Mouse (Mus musculus) megakaryocyte, embryonic 14.5 days (primary cell): Measurements from ENCODE around the gene Armc2. TPM values are rescaled to one million over a fixed set of nuclear protein-coding genes. Genes with fewer than 3 reads are reported as not detected.

Source experiments
- H3K27me3 ChIP-seq: replicated peaks from 2 replicates; pipeline ENCODE3; 2012; ENCODE audit warnings: inconsistent platforms
- H3K36me3 ChIP-seq: replicated peaks from 2 replicates; pipeline ENCODE3; 2012; ENCODE audit warnings: low read length, inconsistent platforms, mixed read lengths
- H3K4me1 ChIP-seq: 2 replicates; pipeline ENCODE4 v1.6.1; 2012; ENCODE audit warnings: inconsistent platforms
- H3K4me3 ChIP-seq: replicated peaks from 2 replicates; pipeline ENCODE3; 2012; ENCODE audit warnings: moderate library complexity, mild to moderate bottlenecking, inconsistent platforms
- H3K9me3 ChIP-seq: 2 replicates; pipeline ENCODE4 v1.6.1; 2012; ENCODE audit warnings: inconsistent platforms
- FLI1 ChIP-seq: IDR thresholded peaks from 2 replicates; pipeline ENCODE4 v1.6.1; 2012; ENCODE audit warnings: low read length, inconsistent platforms, mixed read lengths
- GATA1 ChIP-seq: IDR thresholded peaks from 3 replicates; pipeline ENCODE4 v1.6.1; 2012; ENCODE audit warnings: mixed read lengths, low read length, inconsistent platforms, borderline replicate concordance
- polyA plus RNA-seq: library from polyadenylated mRNA; stranded (reverse); fragments of >175 nt; gene quantifications from 2 replicates; pipeline ENCODE4 v1.2.3, GENCODE M21; 2012; ENCODE audit warnings: low replicate concordance; ENCODE audit not compliant: insufficient read depth

The Armc2 gene
- polyA plus RNA-seq, 1 experiment, result 0.22 TPM

- no peak for TF ChIP-seq FLI1
- TF ChIP-seq GATA1, result no peak
- H3K4me1 ChIP-seq, result peaks cover 38% of the 10 kb centered on the region
- H3K9me3 ChIP-seq, result no peaks in the 10 kb centered on the region; the same call in 1 of the 2 replicates
- peaks cover 4% of the 10 kb centered on the region for H3K36me3 ChIP-seq
- H3K27me3 ChIP-seq, result peaks cover 2% of the 10 kb centered on the region
- H3K4me3 ChIP-seq, result no peak overlapping the region
These were observed 26.3 kb upstream of the Armc2 start for GRCm38 (mm10) chr10:42044574-42044973.

GRCm38 (mm10) chr10:42043307-42043706 is 25.1 kb upstream of the Armc2 start:
- peaks cover 37% of the 10 kb centered on the region for H3K4me1 ChIP-seq
- peaks cover 2% of the 10 kb centered on the region for H3K27me3 ChIP-seq
- no peak overlapping the region for H3K4me3 ChIP-seq
- peaks cover 4% of the 10 kb centered on the region for H3K36me3 ChIP-seq
- TF ChIP-seq FLI1, result no peak
- no peak for TF ChIP-seq GATA1
- no peaks in the 10 kb centered on the region; the same call in 1 of the 2 replicates for H3K9me3 ChIP-seq

- H3K4me3 ChIP-seq, result no peak overlapping the region
- H3K27me3 ChIP-seq, result peaks cover 2% of the 10 kb centered on the region
- peaks cover 37% of the 10 kb centered on the region for H3K4me1 ChIP-seq
- peaks cover 4% of the 10 kb centered on the region for H3K36me3 ChIP-seq
- TF ChIP-seq GATA1, result no peak
- no peak for TF ChIP-seq FLI1
- H3K9me3 ChIP-seq, result no peaks in the 10 kb centered on the region; the same call in 1 of the 2 replicates
These were observed 24.6 kb upstream of the Armc2 start for GRCm38 (mm10) chr10:42042881-42043280.

GRCm38 (mm10) chr10:42042087-42042486 is 23.8 kb upstream of the Armc2 start:
- peaks cover 4% of the 10 kb centered on the region for H3K36me3 ChIP-seq
- no peak overlapping the region for H3K4me3 ChIP-seq
- peaks cover 42% of the 10 kb centered on the region for H3K4me1 ChIP-seq
- peaks cover 2% of the 10 kb centered on the region for H3K27me3 ChIP-seq
- H3K9me3 ChIP-seq, result no peaks in the 10 kb centered on the region; the same call in 1 of the 2 replicates
- TF ChIP-seq GATA1 (no peak), FLI1 (no peak)

GRCm38 (mm10) chr10:42038571-42038970 is 20.3 kb upstream of the Armc2 start:
- Histone ChIP-seq H3K27me3 (no peaks in the 10 kb centered on the region), H3K36me3 (peaks cover 4% of the 10 kb centered on the region)
- TF ChIP-seq GATA1, result no peak
- TF ChIP-seq FLI1, result no peak

GRCm38 (mm10) chr10:42037301-42037870 is 19.1 kb upstream of the Armc2 start:
- Histone ChIP-seq H3K4me3 (no peak overlapping the region), H3K9me3 (no peaks in the 10 kb centered on the region), H3K4me1 (peaks cover 47% of the 10 kb centered on the region), H3K27me3 (no peaks in the 10 kb centered on the region), H3K36me3 (peaks cover 4% of the 10 kb centered on the region)
- TF ChIP-seq GATA1, result no peak
- TF ChIP-seq FLI1, result no peak

More at GRCm38 (mm10) chr10:42038571-42038970, 20.3 kb upstream of the Armc2 start:
- Histone ChIP-seq H3K9me3 (no peaks in the 10 kb centered on the region), H3K4me1 (peaks cover 51% of the 10 kb centered on the region), H3K4me3 (no peak overlapping the region)

- Histone ChIP-seq H3K9me3 (no peaks in the 10 kb centered on the region), H3K36me3 (no peaks in the 10 kb centered on the region), H3K4me1 (peaks cover 42% of the 10 kb centered on the region), H3K4me3 (no peak overlapping the region), H3K27me3 (no peaks in the 10 kb centered on the region)
- TF ChIP-seq FLI1 (no peak), GATA1 (no peak)
These were observed 18.6 kb upstream of the Armc2 start for GRCm38 (mm10) chr10:42036846-42037245.

GRCm38 (mm10) chr10:42033571-42033970 is 15.3 kb upstream of the Armc2 start:
- Histone ChIP-seq H3K27me3 (no peaks in the 10 kb centered on the region), H3K4me1 (peaks cover 70% of the 10 kb centered on the region), H3K9me3 (no peaks in the 10 kb centered on the region), H3K4me3 (no peak overlapping the region), H3K36me3 (no peaks in the 10 kb centered on the region)
- TF ChIP-seq GATA1 (no peak), FLI1 (no peak)

- no peaks in the 10 kb centered on the region; the same call in 1 of the 2 replicates for H3K9me3 ChIP-seq
- peaks cover 68% of the 10 kb centered on the region for H3K4me1 ChIP-seq
- TF ChIP-seq GATA1 (no peak), FLI1 (no peak)
- H3K4me3 ChIP-seq, result peak overlapping the region; percentile 85
- no peaks in the 10 kb centered on the region for H3K36me3 ChIP-seq
- no peaks in the 10 kb centered on the region for H3K27me3 ChIP-seq
These were observed 12.8 kb upstream of the Armc2 start for GRCm38 (mm10) chr10:42031021-42031420.

GRCm38 (mm10) chr10:42029502-42029901 is 11.3 kb upstream of the Armc2 start:
- Histone ChIP-seq H3K4me3 (no peak overlapping the region), H3K4me1 (peaks cover 65% of the 10 kb centered on the region), H3K36me3 (no peaks in the 10 kb centered on the region), H3K27me3 (peaks cover 3% of the 10 kb centered on the region), H3K9me3 (no peaks in the 10 kb centered on the region; the same call in 1 of the 2 replicates)
- TF ChIP-seq FLI1 (no peak), GATA1 (no peak)

- Histone ChIP-seq H3K36me3 (no peaks in the 10 kb centered on the region), H3K4me3 (no peak overlapping the region), H3K9me3 (no peaks in the 10 kb centered on the region; the same call in 1 of the 2 replicates), H3K27me3 (peaks cover 7% of the 10 kb centered on the region), H3K4me1 (peaks cover 47% of the 10 kb centered on the region)
- no peak for TF ChIP-seq FLI1
- no peak for TF ChIP-seq GATA1
These were observed 9.1 kb upstream of the Armc2 start for GRCm38 (mm10) chr10:42027337-42027736.
